Mouse (Mus musculus): Measurements from ENCODE around the gene Smpd3.
A peak's percentile ranks its signal among the peaks of the same experiment; 100 is the strongest.

Gene Smpd3

DNA sequence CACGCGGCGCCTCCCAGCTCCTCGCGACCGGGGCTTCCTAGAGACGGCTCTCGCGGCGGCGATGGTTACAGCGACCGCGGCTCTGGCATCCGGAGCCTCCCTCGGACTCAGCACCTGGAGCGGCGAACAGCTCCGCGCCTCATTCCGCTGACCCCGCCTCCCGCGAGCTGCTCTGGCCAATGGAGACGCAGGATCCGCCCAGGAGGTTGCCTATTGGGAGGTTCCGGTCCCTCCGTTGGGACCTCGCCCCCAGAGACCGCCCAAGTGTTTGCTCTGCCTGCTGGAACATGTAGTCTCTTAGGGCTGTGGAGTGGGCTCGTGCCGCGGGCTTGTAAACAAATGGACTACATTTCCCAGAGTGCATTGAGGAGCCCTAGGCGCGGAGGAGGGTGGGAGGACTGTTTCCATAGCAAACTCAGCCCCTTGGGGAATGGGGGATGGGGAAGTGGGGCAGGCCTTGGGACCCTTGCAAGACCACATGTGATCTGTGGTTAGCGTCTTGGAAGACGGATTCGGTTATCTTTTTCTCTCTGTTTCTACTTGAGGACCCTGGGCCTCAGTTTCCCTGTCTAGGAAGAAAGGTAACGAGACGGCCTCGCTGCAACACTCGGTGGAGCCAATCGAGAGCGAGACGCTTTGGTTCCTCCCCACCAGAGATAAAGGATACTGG, at the start of gene Smpd3:
Gene Smpd3, minus strand, starts transcription at position 137 of the 670 bp plus-strand sequence.
- DNase-seq: peak; percentile 100

DNA sequence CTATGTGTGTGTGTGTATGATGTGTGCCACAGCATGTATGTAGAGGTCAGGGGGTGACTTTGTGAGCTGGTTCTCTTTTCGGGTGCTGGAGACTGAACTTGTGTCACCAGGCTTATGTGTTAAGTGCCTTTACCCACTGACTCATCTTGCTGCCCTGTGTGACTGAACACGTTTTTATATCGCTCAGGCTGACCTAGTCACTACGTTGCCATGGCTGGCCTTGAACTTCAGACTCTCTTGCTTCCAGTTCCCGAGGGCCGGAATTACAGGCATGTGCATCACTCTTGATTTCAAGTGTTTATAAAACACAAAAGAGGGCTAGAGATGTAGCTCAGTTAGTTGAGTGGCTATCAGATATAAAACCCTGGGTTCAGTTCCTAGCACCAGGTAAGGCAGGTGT, 43.2 kb upstream of the Smpd3 start:
- no peak for DNase-seq

DNA sequence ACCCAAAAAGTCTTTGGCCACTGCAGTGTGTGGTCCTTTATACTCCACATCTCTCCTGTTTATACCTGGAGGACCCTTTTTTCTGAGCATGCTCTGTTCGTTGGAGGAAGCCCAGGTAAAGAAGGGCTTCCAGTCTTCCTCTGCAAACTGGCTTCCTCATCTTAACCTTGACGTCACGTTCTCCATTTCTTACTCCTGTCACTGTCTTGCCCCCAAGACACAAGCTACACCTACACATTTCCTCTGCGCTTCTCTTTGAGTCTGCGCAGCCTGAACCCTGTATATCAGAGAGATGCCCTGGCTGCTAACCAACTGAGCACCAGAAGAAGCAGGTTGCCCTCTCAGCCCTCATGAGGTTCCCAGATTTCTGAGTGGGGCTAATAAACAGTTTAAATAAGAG, 41.6 kb upstream of the Smpd3 start:
- DNase-seq: no peak

DNA sequence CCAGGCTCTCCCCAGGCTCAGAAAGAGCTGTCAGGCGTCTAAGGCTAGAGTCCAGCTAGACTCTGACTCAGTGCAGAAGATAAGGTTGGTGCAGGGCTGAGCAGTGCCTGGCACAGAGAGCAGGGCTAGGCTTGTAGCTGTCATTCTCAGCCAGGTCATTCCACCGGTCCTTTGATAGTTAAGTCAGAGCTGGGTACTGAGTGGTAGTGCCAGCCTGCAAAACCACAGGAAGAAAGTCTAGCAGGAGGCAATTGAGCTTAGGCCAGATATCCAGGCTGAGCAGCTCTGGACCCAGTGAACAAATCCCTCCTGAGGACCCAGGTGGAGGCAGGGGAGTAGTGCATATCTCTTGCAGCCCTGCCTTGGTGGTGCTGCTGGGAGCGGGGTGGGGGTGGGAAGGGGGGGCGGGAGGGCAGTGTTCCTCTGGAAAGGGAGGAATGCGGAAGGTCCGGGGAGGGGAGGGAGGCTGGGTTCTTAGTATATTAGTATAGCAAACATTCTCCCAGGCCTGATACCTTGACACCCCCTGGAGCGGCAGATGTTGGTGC, 40.8 kb upstream of the Smpd3 start:
- no peak for DNase-seq

DNA sequence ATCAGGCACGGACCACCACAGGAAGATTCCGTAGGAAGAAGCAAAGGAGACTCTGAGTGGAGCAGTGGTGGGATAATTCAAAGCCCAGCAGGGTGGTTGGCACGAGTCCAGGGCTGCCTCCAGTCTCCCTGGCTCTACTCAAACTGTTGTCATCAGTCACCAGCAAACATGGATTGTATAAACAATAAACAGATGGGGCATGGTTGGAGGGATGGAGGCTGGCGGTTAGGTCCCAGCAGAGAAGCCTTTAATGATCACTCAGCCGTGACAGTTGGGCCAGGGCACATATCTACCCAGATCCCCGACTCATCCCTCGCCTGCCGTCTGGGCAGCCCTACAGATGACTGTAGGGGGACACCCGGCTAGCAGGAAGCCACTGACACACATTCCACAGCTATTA, 39.1 kb upstream of the Smpd3 start:
- DNase-seq: no peak

DNA sequence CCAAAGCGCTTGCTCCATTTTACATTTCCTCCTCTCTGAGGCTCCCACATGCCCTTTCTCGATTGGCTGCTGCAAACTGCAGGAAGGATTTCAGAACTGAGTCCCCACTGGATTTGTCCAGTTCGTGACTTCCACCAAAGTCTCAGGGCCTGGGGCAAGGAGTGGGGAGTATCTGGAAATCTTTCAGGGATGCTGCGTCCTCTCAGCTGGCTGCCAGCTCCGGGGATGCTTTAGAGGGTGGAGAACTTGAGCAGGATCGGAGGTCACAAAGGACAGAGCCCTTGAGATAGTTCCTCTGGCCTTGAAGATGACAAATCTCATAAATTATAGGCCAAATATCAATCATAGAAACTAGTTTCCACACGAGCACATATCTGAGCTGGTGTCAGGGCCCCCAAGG, 38.2 kb upstream of the Smpd3 start:
- no peak for DNase-seq

DNA sequence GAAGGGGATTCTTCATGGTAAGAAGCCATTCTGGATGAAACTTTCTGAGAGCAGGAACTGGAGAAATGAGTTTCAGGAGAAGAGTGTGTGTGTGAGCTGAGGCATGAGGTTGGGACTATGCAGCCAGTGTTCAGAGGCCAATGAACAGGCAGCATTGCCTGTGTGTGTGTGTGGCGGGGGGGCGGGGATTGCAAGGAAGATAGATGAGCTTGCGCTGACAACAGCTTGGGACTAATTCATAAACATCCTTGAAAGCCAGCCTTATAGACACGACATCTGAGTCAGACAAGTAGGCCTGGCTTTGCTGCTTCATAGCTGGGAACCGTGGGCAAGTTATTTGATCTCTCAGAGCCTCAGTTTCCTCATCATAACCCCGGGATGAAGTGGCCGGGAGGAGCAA, 31.3 kb upstream of the Smpd3 start:
- DNase-seq: no peak

DNA sequence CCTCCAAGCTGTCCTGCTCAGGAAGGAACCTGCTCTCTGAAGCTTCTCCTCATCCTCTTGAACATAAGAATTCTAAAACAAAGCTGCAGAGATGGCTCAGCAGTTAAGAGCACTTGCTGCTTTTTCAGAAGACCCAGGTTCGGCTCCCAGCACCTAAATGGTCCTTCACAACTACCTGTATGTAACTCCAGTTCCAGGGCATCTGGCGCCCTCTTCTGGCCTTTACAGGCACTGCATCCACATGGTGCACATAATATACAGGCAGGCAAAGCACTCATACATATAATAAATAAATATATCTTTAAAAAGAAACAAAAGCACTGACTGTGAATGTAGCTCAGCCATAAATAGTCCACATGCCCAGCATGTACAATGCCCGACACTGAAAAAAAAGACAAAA, 30.7 kb upstream of the Smpd3 start:
- no peak for DNase-seq

DNA sequence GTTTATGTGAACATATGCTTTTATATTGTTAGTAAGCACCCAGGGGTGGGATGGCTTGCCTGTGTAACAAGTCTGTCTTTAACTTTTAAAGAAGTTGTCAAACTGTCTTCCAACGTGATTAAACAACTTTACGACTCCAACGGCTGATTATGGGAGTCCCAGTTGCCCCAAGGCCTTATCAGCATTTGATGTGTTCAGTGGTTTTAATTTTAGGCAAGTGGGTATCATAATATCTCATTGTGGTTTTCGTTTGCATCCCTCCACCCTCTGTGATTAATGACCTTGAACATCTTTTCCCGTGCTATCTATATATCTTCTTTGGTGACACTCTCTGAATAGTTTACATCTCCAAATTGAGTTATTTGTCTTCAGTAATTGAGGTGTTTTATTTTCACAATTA, 27.0 kb upstream of the Smpd3 start:
- DNase-seq: no peak

DNA sequence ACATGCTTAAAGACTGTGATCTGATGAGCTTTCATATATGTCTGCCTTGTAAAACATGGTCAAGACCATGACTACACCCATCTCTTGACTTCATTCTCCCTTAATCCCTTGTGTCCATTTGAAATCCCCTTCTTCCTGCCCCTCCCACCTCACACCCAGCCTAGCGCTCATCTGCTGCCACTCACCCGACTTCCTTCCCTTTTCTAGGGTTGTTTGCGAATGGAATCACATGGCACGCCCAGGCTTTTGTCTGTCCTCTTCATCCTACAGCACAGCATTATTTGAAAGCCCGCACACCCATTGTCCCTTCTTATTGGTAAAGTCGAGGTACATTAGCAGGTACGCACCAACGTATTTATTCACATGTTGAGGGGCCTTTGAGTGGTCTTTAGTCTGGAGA, 26.5 kb upstream of the Smpd3 start:
- no peak for DNase-seq

DNA sequence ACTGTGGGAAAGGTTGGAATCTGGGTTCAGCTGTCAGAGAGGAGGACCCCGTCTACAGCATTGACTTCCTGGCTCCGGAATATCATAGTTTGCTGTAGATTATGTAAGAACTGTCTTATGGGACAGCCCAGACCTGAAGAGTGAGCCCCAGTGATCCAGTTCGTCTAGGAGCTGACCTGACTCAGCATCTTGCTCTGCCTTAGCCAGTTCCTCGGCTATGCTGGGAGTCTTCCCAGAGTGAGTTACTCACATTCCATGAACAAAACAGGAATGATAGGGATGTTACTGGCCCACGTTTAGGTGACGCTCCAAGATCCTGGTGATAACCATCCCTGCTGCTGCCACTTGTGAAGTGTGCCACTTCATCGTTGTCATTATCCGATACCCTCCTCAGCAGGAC, 25.5 kb upstream of the Smpd3 start:
- no peak for DNase-seq

DNA sequence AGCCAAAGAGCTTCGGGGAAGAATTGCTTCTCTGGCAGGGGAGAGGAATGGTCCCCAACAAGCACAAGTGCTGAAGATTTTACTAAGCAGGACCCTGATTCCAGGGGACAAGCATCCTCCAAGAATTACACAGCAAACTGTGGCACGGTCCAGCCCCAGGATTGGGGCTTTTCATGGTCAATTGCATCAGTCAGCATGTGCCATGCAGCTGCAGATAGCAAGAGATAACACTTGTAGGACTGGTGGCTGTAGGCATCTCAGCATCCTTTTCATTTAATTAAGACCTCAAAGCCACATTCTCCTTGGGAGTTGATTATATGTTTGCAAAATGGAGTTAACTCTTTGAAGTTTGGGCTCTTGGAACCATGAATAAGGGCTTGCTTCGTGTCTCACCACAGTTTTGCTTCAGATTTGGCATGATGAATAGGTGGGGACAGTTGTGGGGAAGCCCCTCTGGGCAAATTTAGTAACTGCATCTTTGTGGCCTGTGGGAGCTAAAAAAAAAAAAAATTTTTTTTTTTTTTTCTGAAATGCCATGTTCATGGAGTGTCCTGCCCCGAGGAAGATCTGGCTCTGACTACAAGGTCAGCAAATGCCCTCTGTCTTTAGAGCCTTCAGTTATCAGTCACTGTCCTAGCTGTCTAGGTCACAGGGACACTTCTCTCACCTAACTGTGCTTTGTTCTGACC, 22.0 kb upstream of the Smpd3 start:
- DNase-seq: no peak

DNA sequence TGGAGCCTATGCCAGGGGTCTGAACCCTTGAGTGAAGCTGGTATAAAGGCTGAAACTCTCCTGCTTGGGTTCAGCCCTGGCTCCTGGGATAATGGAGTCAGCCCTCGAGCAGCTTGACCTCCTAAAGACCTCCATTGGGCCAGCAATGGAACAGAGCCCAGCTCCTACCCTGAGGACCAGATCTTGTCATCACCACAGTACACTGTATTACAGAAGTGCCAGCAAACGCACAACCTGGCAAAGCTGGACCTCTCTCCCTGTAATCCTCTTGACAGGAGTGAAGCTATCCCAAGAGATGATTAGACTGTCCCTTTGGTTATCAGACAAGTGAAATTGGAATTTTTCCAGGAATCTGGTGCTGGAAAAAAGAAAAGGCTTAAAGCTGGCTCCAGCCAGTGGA, 13.3 kb upstream of the Smpd3 start:
- no peak for DNase-seq

DNA sequence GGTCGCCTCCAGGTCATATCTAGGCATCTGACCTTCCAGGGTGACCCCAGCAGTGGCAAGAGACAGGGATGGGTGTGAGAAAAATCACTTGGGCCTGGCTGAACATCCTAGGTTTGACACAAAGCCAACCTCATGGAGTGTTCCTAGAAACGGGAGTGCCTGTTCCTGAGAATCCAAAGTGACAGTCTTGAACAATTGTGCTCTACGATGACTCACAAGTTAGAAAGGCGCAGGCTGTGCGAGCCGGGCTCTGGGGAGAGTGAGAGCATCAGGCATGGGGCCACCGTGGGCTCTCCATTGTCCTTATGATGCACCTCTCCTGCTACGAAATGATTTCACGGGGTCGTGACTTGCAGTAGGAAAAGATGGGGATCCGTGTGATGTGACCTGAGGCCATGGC, 11.6 kb upstream of the Smpd3 start:
- peak; percentile 29 for DNase-seq

DNA sequence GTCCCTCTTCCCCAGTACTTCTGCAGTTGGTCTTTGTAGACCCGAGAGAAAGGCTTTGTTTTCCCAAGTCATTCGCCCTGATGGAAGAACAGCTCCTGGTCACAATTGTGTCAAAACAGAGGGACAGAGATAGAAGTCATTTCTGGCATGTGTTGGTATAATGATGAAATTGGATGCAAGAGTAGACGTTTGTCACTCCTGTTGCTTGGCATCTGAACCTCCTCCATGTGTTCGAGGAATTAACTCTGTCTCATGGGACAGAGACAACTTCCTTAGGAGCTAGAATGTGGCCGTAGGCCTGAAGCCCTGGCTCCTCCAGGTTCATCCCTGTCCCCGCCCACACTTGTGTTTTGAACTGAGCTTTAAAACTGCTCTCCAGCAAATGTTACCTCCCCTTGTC, 8.3 kb upstream of the Smpd3 start:
- DNase-seq: no peak

DNA sequence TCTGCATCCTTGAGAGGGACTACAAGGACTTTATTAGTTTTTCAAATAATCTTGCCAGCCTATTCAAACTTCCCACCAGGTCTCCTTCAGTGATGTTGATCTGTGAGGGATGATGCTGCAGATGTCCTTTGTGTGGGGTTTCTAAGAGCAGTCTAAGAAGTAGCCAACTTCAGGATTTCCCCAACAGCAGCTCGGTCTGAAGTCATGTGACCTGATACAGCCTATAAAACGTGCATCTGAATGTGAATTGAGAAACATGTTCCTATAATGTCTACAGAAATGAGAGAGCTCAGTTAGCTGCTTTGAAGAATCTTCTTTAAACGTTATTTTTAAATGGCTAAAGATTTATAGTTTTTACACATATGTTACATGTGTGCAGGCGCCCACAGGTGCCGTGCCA, 5.7 kb upstream of the Smpd3 start:
- no peak for DNase-seq

DNA sequence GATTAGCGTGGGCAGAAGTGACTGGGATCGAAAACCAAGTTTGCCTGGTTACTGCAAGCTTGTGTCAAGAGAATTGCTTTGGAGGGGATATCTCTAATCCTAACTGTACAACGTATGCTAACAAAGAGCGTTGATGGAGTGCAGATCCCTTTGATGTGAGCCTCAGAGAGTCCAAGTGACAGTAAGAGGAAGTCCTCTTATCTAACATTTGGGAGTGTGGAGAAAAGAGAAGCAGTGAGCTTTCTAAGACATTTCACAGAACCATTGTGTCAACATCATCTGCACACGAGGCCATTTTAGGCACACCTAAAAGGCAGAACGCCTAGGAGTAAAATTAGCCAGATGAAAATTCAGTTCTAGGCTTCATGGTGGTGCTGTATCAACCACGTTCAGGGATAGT, 5.0 kb upstream of the Smpd3 start:
- no peak for DNase-seq

DNA sequence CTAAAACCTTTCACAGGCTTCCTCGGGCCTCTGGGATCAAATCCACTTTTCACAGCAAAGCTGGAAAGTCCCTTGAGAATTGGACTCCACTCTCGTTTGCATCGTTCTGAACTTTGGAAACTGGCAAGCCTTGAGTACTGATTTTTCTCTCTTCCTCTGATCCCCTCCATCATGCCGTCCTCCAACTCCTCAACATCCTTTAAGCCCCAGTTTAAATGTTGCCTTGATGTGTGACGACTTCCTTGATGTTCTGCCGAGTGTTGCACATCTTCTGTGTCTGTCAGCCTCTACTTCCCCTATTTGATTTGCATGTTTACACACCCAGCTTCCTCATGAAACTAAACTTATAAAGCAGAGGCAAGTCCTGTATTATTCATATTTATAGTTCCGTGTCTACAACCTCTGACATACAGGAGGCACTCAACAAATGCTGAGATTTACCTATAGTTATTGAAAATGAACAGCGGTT, 987 bp upstream of the Smpd3 start:
- no peak for DNase-seq

DNA sequence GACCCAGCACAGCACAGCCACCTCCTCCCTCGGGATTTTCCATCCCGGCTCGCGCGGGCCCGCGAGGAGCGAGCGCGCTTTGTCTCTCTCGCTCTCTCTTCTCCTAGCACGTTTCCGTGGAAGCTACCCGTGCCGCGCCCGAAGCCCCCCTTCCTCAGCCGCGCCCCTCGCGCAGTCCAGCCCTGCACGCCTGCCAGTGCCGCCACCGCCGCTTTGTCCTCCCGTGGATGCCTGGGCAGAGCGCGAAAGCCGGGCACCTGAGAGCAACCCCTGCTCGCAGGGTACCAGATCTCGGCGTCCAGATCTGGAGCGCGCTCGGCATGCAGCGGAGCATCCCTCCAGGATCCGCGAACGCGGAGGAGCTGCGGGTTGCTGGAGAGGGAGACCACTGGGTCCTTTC, 1.2 kb downstream of the Smpd3 start:
- peak; percentile 65 for DNase-seq

DNA sequence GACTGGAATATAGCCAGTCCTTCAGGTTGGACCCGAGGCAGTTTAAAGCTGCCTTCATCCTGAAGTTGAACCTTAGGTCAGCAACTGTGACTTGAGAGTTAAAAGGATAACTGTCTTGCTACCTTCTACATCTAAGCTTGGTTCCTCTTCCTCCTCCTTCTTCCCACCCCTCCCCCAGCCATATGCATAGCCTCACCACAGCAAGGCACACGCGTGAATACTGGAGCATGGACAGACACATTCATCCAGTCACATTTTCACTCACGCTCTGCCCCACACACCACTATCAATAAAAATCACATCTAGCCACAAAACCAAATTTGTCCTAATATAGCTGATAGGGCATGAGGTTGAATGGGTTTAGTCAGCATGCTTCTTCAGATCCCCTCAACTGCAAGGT, 1.8 kb downstream of the Smpd3 start:
- no peak for DNase-seq

DNA sequence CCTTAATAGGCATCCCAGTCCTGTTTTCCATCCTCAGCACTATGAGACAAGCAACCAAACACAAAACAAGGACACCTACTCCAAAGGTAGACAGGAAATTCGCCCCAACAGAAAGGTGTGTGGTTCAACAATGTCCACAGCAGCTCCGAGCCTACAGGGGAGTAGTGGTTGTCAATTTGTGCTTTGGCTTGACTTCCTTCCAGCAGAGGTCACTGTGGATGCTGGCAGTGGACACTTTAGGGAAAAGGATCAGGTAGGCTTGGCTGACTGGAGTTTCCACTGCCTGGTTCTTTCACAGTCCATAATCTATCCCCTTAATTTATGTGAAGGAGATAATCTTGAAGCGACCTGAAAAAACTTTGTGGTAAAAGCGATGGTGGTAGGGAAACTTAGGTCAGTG, 2.6 kb downstream of the Smpd3 start:
- DNase-seq: no peak

DNA sequence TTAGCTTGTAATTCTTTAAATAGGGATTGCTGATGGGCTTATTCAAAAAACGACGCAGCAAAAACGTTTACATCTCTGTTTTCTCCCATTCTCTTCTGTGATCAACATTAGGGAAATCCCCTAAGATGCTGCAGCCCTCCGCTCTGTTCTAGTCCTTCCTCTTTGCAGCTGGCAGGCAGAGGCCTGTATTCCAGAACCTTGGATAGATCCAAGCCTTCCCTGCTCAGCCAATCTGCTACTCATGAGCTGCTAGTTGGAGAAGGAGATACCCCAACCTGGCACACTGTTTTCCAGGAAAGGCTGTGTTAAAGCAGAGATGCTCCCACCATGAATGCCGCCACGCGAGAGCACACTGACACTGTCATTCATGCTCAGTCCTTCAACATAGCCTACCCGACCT, 4.4 kb downstream of the Smpd3 start:
- no peak for DNase-seq

DNA sequence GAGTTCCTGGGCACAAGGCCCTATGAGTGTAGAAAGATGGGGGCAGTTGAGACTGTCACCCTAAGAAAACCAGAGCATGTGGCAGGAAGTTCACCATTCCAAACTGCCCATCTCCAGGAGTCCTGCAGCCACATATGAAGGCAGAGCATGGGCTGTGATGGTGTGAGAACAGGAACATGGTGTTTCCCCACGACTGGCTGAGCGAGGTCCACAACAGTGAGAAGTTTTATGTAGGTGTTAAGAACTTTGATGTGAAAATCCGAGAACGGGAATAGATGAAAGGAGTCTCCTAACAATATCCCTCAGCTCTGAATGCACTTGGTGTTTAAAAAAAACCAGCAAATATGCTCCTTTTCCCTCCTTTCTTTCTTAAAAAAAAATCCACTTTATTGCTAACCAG, 5.3 kb downstream of the Smpd3 start:
- DNase-seq: peak; percentile 41

DNA sequence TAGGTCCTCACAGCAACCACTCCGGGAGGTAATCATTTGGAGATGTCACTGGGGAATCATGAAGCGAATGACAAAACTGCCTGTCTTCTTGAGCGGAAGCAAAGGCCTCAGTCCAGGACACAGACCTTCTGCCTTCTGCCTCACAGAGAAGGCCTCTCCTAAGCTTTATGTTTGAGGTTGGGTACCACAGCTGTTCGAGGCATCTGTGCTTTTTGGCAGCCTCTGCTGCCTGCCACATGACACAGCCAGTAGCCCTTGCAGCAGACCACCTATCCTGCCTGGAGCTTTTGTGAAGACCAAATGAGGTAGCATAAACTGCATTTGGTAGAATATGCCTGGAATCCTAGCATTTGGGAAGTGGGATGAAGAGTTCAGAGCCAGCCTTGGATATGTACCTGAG, 11.2 kb downstream of the Smpd3 start:
- DNase-seq: no peak

DNA sequence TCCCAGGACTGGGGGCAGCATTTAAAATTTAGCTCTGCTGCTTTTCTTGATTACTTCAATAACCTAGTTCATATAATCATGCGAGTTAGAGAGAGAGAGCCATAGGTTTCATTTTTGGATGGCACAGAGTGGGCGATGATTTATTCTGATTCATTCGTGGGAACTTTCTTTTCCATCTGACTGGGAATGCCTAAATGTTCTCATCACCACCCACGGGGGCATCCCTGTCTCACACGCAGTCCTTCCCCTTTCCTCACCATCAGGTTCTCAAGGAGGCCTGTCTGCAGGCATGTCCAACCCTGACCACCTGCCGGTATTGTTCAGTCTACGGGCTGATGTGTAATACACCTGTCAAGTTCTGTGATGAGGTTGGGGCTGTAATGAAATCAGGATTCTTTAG, 16.4 kb downstream of the Smpd3 start:
- peak; percentile 70 for DNase-seq
